Mouse (Mus musculus) retina, embryonic 14.5 days (tissue): Measurements from ENCODE around the gene Gabbr1.
"Not testable (repeated sequence)": the region's sequence is repeated elsewhere in the genome, so short reads cannot be mapped to it uniquely, and the experiment has no call there.

ENCODE experiments used
- DNase-seq: peaks from one replicate; pipeline ENCODE4 v3.0.0-alpha.2; 2015; ENCODE audit warnings: low spot score

The Gabbr1 gene

GRCm38 (mm10) chr17:37045611-37046311, at the start of gene Gabbr1:
Gene Gabbr1, plus strand, starts transcription at chr17:37045966.
- peak; percentile 83 for DNase-seq

GRCm38 (mm10) chr17:36997033-36997735, 48.6 kb upstream of the Gabbr1 start:
- DNase-seq, result peak; percentile 95

DNA sequence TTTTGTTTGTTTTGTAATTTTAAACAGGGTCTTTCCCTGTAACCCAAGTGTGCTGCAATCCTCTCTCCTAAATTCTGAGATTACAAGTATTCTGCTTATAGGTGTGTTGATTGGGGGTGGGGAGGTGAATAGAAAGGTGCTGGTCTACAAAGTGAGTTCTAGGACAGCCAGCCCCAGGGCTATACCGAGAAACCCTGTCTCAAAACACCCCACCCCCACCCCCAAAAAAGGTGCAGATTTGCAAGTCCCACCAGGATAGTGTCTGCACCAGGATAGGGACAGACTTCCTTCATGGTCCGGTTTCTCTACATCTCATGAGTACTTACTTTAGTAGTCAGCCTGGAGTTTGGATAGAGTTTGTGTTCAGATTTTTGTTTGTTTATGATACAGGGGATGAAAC, 47.3 kb upstream of the Gabbr1 start:
- no peak for DNase-seq

- DNase-seq, result no peak
Measured at GRCm38 (mm10) chr17:37000863-37001262, 44.9 kb upstream of the Gabbr1 start, which contains the start of gene Zfp57. Gene Zfp57, plus strand, starts transcription at chr17:37001163.

GRCm38 (mm10) chr17:37002364-37003330, 43.1 kb upstream of the Gabbr1 start:
- DNase-seq, result peak; percentile 71

GRCm38 (mm10) chr17:37003366-37003765, 42.4 kb upstream of the Gabbr1 start:
- DNase-seq, result no peak

GRCm38 (mm10) chr17:37008161-37008560, 37.6 kb upstream of the Gabbr1 start:
- no peak for DNase-seq

GRCm38 (mm10) chr17:37009460-37010042, 36.2 kb upstream of the Gabbr1 start:
- no peak for DNase-seq

GRCm38 (mm10) chr17:37011719-37012118, 34.0 kb upstream of the Gabbr1 start:
- DNase-seq, result no peak

DNA sequence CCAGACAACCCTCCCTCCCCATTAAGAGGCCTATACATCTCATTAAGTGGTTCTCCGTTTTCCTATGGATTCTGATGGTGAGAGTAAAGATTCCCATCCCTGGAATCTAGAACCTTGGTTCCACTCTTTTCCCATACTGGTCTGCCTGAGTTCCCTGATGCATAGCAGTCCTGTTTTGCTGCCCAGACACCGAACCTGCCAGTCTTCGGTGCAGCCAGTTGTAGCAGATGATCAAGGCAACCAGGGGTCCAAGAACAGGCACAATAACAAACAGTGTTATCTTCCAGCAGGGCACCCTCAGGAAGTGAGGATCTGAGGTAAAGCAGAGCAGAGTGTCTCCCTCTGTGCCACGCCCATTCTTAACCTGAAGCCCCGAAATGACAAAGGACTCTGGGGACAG, 33.6 kb upstream of the Gabbr1 start:
- DNase-seq, result no peak

- DNase-seq, result no peak
Measured at GRCm38 (mm10) chr17:37016333-37016732, 29.4 kb upstream of the Gabbr1 start.

DNA sequence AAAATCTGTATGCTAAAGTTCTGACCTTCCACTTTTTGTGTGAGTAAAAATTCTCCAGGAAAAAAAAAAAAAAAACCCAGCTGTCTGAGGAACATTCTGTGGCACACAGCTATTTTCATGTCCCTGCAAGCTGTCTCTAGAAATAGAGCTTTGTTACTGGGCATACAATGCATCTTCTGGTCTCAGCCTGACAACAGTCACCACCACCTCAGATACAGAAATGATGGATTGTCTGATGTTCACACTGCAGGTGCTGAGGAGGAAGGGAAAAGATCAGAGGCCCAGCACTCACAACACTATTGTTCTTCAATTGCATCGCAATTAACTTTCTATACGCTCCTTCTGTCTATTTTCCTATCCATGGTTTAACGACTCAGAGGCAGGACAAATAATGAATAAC, 27.4 kb upstream of the Gabbr1 start:
- no peak for DNase-seq

- not testable (repeated sequence) for DNase-seq
Measured at GRCm38 (mm10) chr17:37019242-37019641, 26.5 kb upstream of the Gabbr1 start.

DNA sequence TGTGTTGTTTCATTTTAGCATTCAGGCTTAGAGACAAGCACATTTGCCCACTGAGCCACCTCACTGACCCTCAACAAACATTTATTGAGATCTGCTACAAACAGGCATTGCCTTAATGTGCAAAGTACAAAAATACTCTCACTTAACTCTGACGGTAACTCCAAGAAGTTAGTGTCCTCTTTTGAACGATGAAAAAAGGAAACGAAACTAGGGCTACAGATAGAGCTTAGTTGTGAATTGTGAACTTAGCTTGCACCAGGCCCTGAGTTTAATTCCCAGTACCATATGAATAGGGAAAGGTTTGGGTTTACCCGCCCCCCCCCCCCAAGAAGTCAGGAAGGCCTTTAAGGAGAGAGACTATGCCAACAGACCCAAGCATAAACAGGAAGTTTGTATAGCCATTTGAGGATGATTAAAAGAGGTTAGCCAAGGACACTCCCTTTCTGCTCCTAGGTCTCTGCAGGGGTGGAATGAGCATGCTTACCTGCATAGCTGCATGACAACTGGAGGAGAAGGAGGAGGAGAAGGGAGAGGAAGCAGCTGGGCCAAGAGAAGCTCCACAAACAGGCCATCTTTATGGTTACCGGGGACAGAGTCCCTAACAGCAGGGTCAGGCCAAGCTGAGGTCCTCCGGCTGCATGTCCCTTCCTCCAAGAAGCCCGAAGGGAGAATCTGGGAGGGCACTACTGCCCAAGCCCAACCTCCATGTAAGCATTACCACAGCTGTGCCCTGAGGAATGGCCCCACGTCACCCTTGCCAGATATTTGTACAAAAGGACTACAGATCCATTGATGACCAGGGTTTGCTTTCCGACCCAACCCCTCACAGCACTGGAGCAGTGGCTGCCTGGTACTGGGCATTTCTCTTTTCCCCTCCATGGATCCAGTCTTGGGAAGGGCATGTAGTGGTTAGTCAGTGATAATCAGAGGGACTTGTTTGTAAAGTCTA, 22.9 kb upstream of the Gabbr1 start, which contains the start of gene Mog:
Gene Mog (minus strand): TSS at position 771 of the 949 bp plus-strand sequence.
- DNase-seq, result no peak

DNA sequence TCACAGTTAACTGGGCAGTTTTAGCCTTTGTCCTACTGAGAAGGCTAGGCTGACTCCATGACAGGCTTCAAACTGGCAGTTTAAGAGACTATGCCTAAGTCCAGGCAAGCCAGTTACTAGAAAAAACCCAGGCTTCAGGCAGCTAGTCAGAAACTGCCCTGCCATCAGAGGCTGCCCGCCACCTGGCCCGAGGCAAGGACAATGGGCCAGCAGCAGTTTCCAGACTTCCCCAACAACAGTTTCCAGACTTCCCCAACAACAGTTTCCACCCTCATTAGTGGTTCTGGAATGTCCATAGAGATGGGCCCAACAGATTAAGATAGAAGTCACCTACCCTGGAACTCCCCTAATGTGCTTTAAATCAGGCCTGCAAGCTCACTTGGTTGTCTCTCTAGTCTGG, 19.3 kb upstream of the Gabbr1 start:
- no peak for DNase-seq

DNA sequence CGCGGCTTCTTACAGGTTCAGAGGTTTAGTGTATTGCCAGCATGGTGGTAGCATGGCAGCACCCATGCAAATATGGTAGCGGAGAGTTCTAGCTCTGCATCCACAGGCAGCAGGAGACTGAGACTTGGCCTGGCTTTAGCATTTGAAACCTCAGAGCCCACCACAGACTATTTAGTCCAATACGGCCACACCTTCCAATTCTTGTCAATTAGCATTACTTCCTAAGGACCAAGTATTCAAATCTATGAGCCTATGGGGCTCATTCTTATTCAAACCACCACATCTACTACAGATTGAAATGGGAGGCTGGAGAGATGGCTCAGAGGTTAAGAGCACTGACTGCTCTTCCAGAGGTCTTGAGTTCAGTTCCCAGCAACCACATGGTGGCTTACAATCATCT, 18.3 kb upstream of the Gabbr1 start:
- no peak for DNase-seq

DNA sequence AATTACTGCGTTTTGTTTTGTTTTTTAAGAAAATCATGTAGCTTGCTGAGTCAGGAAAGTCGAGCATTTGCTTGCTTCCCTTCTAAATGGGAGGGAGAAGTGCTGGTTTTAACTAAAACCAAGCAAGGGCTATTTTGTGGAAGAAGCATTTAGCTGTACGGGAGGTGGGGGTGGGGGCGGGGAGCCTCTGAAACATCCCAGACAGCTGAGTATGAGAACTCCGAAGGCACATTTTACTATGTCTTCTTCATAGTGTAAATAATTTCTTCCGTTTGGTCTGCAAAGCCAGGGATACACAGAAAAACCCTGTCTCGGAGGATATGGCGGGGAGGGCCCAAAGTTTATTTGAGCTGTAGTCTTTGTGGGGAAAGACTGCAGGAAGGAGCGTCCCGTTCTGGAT, 17.6 kb upstream of the Gabbr1 start:
- no peak for DNase-seq

DNA sequence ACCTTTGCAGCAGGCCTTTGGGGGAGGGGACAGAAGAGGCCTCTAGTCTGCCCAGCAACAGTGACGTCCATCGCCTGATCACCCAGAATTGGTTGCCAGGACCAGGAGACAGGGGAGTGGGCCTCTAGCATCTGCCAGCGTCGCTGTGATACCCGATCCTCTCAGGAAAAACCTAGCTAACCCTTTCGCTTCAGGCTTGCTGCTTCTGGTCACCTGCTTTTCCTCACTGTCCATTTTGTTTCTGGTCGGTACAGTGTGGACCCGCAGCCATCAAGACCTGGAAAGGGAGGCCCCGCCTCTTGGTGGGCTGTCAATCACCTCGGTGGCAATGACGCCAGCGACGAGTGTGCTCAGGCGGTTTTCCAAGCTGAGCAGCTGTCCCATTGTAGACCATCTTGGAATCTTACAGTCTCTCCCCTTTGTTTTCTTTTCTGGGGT, 17.1 kb upstream of the Gabbr1 start:
- DNase-seq, result peak; percentile 99

GRCm38 (mm10) chr17:37029162-37029561, 16.6 kb upstream of the Gabbr1 start:
- DNase-seq, result no peak

- no peak for DNase-seq
Measured at GRCm38 (mm10) chr17:37039127-37039894, 6.5 kb upstream of the Gabbr1 start.
